Mouse (Mus musculus): Measurements from ENCODE around the gene Adgrg6.

DNA sequence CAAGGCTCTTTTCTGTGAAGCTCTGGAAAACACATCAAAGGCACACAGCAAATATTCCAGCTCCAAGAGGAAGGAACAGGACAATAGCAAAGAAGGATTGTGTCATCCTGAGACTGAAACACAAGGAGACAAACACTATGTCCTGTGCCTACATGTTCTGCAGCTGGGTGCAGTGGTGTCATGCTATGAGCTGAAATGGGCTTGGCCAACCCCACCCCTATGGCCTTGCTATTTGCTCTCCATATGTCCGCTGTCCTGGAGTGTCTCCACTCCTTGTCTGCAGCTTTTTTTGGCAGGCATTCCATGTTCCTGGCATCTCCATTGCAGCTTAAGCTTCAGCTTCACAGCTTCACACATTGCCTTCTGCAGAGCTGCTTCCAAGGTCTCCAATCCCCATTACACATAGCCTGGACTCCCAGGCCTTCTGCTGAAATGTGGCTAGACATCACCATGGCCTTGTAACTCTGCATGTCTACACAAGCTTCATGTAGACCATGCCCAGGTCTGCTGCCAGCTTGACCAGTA, 180.3 kb downstream of the Adgrg6 start:
- TF ChIP-seq CTCF (IDR thresholded peaks at IDR 0.05; ENCODE audit: extremely low read depth, insufficient read depth, low read length) = no peak
- no peak for TF ChIP-seq POLR2A (IDR thresholded peaks at IDR 0.05; ENCODE audit: extremely low read depth, insufficient read depth, low read length)
